Mouse (Mus musculus) right cerebral cortex, adult 2 months (tissue): ENCODE data around the gene Abcc8.

Experiments used
- DNase-seq, 2 experiments: peaks; one replicate each; pipeline ENCODE4 v3.0.0; 2021 to 2022; ENCODE audit warnings: low spot score in 2 of 2

Gene Abcc8

DNA sequence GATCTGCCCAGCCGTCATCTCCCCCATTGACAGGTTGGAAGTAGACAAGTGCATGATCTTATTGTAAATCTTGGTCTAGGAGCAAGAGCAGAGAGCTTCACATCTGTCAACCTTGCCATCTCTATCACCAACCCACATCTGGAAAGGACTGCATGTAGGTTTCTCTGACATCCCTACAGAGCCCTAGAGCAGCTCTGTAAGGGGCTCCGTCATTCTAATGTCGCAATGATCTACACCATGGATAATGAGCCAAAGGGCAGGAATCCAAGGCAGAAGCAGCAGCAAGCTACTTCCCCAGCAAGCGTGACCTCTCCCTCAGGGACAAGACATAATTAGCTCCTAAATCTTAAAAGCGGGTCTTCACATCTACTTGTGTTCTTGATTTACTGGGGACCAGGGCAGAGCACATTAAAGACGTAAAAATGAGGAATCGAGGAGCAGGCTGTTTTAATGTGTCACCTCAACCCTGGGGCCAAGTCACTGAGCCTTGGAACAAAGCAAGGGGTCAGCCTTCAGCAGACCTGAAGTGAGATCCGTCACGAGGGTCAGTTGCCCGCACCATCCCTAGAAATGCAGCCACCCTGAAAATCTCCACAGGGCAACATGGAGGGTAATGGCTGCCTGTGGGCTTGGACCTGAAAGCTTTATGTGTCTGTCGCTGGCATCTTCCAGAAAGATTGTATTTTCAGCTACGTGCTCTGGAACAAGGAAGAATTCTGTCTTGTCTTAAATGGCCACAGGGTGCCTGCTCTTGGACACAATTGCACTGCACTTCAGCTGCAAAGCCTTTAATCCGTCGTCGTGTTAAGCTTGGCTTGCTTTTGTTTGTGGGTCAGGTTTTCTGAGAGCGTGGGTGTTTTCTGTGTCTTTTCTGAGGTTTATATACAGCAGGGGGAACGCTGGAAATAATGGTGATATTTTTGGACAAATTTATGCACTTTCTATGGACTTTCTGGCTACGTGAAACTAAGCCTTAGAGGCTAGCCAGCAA, 25.0 kb downstream of the Abcc8 start:
- no peak for DNase-seq

DNA sequence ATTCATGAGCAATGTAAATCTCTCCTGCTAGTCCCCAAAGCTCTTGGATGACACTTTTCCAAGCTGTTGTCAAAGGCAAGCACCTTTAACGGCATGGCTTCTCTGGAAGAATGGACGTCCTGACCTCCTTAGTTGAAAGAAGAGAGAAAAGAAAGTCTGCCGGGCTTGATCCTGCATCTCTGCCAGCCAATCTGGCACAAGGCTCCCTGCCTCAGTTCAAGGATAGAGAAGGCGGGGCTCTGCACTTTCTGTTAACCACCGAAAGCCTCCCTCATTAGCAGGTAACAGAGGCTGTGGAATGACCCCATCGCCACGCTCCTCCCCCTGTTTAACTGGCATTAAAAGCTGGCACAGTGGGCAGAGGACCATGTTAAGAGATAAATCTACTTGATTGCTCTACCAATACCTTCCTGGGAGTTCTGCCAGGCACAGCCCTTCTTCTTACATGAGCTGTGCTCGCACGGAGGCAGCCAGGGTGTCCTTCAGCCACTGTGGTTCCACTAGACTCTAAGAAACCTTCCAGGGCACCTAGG, 26.9 kb downstream of the Abcc8 start:
- no peak for DNase-seq

DNA sequence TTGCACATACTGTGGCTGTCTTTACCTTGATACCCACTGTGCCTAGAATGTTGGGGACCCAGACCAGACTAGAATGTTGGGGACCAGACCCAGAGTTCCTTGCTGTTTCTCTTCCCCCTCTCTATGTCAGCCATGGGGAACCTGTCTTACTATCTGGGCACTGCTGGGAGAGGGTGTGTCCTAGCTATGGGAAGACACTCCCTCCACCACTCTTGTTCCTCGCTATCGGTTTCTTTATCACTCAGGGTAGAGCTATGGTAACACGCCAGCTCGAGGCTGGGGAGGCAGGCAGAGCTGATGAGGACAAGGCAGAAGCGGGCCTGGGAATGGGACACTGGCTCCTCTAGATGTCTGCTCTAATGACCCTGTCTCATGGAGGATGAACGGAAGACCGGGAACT, 32.4 kb downstream of the Abcc8 start:
- no peak for DNase-seq

DNA sequence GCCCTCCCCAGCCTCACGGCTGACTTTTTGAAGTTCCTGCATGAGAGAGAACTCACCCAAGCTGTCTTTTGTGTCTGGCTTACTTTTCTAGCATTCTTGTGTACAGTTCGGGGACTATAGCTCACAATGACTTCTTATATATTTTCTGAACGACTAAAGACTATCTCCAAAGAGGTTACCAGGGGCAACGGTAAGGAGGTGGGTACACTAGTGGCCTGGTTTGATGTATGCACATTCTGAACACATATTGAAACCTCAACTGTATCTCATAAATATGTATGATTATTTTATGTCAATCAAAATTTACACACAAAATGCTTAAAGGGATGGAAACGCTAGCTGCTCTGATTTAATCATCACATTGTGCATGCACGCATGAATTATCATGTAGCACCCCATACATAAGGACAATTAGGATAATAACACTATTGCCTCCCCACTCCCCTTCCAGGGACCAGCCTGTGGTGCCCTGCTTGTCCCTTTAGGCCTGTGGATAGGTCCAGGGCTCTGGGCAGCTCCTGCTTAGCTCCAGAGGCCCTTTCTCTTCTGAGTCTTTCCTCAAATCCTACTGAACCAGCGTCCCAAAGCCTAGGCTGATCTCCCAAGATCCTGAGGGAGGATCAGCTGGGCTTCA, 33.0 kb downstream of the Abcc8 start:
- DNase-seq = no peak

DNA sequence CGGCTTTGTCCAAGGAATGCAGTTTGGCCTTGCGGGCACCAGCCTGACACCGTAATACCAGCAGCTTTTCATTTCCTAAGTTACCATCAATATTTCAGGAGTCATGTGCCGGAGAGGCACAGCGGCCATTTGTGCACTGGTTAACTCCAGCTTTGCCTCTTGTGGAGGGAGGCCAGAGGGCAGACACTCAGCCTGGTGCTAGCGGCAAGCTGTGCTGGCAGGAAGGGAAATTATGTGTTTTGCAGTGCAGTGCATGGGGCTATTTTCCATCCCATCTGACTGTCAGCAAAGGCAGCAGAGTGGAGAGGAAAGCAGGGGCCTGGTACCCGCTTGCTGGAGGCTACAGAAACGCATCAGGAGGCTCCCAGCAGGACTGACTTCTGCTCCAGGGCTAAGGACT, 35.8 kb downstream of the Abcc8 start:
- no peak for DNase-seq

DNA sequence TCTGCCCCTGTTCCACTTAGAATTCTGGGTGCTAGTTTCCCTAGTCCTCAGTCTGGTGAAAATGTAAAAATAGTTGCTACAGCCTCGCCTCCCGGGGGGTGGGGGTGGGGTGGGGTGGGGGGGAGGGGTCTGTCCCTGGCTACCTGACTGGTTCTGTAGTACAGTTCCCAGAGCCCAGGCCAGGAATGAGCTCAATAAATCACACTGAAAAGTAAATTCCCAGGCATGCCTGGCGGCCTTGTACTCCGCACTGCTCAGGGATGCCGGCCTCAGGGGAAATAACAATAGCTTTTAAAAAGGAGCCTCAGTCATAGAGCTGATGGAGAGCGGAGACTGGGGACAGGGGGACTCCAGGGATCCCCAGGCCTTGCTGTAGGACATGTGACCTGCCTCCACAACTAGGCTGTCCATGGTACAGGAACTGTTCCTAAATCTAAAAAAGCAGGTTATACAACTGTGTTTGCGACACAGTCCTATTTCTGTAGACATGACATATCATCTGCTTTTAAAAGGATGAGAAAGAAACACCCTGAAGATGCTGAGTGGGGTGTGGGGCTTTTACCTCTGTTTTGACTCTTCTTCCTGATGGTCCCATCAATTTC, 41.4 kb downstream of the Abcc8 start:
- DNase-seq = peak; percentile 21 to 53

DNA sequence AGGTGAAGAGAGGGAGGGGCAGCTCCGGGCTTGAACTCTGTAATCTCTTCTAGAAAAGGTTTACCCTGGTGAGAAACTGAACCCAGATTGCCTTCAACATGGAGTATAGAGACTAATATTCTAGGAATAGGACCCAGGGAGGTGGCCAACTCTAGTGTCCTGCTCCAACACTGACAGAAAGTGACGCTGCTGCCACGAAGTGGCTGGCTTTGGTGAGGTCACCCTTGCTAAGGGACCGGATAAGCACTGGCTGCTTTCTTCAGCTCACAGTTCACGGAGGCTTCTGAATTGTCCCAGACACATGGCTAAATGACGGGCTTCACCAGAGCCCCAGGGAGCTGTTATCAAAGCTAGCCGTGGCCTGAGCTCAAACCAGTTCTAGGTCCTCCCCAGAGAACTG, 46.0 kb downstream of the Abcc8 start:
- DNase-seq = no peak

DNA sequence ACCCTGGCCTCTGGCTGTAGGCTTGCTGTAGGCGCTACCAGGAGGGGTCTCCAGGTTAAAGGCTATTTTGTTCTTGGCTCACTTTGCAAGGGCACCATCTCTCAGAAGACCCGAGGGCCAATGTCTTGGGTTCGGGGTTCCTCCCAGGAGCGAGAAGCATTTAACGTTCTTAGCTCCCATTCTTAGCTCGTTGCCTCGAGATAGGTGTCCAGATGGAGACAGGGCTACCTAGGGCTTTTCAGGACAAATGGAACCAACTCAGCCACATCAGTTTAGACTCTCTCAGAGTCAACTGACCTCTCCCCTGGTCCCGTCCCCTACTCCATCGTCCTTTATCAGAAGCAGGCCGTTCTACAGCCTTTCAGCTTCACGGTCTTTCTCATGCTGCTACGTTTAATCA, 47.6 kb downstream of the Abcc8 start:
- DNase-seq = no peak

DNA sequence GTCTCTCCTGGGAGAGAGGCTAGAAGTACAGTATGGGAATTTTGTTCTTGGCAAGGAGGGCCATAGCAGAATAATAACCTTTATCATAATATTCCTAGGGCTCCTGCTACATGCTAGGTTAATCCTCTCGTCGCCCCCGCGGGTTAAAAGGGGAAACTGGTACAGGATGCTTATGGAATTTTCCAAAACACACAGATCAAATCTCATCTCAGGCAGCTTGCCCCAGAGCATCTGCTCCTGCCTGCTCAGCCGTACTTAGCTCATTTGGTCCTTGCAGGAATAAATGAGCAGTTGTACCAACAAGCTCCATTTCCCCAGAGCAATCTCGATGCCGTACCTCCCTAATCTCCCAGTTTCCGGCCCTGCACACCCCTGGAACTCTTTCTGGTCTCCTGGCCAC, 48.0 kb downstream of the Abcc8 start:
- DNase-seq = peak; percentile 36 to 59

DNA sequence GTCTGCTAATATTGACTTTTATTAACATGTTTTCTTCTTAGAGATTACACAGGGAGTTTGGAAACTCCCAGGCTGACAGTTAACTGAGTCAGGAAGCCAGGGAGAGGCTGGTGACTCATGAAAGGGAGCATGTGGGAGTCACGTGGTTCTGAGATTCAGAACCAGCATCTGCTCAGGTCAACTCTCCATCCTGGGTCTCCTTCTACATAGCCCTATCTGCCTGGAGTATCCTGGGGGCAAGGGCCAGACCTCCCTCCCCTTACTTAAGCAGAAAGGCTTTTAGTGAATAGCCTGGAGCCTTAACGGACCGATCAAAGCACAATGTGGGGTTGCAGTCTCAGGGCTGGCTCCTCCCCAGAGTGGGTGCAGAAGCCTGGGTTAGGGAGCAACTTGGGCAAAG, 48.6 kb downstream of the Abcc8 start:
- DNase-seq = peak; percentile 40 to 70

DNA sequence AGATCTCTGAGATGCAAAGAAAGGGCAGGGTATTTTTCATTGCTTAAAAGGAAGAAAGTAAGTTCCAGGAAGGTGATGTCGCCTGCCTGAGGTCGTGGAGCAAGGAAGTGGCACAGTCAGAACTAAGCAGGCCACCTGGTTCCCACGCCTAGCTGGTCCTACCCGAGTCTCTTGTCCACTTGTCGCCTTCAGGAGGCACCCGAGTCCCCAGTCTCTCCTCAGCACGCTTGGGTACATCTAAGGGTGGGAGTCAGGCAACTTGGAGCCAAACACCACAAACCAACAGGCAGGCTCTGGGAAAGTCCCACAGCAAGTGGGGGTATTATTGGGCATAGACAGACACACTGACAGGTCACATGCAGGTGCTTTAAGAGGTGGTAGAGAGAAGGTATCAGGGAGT, 49.1 kb downstream of the Abcc8 start:
- DNase-seq = no peak

DNA sequence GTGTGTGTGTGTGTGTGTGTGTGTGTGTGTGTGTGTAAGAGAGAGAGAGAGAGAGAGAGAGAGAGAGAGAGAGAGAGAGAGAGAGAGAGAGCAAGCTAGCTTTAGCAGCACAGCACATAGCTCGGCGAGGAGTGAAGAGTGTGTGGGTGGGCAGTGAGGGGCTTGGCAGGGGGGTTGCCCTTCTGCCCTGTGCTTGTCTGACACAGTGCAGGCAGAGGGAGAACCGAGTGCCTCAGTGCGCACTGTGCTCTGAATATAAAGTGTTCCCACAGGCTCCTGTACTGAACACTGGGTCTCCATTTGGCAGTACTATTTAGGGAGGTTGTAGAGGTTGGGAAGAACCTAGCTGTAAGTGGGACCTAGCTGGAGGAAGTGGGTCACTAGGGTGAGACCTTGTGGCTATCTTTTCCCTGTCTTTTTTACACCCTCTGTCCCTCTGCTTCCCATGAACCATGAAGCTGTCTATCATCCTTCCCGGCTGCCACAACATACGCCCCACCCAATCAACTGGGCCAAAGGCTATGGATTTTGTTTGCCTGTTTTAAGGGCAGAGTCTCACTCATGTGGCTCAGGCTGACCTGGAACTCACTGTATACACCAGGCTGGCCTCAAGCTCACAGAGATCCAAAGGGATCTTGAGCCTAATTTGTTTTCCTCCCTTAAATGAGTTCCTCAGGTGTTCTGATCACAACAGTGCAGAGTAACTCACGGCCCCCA, 50.2 kb downstream of the Abcc8 start:
- no peak for DNase-seq

DNA sequence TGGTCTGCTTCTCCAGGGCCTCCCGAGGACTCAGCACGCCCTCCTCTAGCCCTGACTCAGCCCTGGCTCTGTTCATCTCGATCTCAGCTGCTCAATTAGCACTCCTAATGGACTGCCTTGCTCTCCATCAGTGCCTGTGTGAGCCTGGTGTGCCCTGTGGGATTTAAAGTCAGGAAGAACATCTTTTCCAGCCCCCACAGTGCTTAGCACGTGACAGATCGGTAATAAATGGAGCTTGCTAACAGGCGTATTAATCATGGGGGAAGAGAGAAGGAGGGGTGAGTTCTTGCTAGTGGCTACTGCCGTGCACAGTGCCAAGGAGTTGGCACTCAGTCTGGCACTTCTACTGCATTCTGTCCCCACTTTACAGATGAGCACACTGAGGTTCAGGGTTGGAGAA, 51.6 kb downstream of the Abcc8 start:
- no peak for DNase-seq

DNA sequence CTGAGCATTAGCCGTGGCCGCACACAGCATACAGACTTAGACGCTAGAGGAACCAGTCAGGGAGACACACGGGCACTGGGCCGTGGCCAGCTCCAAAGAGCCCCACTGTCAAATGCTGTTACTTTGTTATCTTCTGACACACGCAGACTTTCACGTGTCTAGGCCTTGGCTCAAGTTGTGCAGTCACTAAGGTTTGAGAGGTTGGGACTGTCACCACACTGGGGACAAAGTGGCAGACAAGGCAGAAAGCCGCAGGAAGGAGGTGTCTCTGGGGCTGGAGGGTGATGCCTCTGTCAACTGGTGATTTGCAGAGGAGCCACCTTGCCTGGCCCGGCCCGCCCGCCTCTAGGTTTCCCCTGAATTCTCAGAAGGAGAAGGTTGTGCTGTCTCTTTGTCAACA, 54.5 kb downstream of the Abcc8 start:
- DNase-seq = no peak

DNA sequence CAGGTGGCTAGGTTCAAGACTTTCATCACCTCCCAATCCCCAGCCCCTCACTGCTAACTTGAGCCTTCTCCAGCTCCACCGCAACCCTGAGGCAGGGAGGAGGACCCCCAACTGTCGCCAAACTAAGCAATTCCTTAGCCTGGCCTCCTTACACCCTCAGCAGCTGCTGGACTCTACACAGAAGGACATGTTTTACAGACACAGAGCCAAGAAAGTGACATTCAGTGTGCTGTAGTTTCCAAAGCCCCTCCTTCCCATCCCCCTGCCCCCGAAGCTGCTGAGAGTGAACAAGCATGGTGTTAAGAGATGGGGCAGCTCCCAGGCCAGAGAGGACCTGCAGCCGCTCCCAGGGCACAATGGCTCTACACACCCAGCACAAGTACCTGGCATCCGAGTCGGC, 55.4 kb downstream of the Abcc8 start:
- DNase-seq = no peak

DNA sequence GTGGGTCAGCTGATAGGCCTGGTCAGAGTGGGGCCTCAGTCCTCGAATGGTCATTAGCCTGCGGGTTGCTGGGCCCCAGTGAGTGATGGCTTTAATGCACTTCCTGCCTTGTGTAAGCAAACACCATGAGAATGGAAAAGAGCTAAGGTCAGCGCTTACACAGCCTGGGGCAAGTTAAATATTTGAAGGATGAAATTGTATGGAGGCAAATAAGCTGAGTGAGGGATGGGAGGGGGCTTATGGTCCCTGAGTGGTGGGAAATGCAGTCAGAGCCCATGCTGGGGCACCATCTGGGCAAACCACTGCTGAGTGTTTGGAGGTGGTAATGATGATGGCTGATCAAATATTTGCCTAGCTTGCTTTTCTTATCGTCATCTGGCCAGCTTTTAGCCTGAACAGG, 56.9 kb downstream of the Abcc8 start:
- no peak for DNase-seq

DNA sequence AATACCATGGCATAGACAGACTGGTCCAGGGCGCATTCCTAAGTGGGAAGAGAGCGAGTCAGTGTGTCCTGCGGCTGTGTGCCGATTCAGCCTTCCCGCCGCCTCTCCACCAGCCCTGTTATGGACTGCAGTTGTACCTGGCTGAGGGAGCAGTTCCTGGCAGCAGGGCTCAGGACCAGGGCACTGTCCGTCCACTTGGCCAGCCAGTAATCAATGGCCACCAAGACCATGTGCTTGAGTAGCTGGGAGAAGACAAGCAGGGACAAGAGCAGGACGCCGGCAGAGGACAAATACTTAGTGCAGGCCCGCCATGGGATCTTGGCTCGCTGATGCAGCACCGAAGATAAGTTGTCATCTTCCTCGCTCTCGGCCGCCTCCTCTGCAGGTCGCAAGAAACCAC, 62.8 kb downstream of the Abcc8 start:
- DNase-seq = no peak

DNA sequence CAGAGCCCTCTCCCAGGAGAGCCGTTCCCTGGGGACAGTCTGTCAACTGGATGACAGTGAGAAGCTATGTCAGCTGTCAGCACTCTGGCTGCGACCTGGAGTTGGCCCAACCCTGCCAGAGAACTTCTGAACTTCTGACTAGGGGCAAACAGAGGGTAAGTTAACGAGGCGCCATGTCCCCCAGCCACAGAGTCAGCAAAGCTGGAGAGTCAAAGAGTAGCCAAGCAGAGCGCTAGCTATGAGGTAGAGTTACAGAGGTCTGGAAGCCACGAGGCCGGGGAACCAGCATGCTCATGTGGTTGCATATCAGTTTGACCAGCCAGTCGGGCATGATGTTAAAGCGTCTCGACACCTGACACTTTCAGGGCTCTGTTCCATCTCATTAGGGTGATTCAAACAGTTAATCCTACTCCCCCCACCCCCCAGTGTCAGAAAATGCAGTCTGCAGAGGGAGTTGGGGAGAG, 63.7 kb downstream of the Abcc8 start:
- DNase-seq = no peak

DNA sequence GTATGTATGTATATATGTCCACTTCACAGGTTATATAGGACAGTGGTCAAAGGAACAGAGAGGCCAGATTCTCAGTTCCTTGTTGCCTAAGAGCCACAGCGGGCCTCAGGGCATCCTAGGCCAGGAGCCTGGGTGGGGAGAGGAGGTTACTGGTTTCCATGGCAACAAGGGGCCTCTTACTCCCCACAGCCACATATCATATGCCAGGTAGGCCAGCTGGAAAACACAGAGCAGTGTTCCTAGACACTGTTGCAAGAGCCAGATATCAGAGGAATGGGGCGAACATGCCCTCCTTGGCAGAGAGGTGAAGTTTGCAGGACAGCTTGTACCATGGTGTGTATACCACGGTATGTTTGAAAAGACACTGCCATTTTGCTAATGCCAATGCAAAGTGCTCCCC, 66.4 kb downstream of the Abcc8 start:
- no peak for DNase-seq

DNA sequence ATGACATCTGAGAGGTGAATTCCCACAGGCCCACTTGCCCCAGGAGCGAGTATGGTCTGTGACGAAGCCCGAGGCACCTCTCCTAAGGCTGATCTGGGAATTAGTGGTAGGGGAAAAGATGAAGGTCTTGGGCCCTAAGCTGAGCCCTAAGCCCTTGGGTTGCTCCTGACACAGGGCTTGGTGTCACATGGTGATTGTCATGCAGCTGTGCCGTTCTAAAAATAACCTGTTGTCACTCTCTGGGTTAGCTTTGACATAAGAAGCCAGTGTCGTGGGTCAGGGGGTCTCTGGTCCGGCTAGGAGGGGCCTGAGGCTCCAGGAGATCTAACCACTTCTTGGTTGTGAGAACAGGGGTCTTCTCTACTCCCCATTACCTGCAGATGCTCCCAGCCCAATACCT, 67.9 kb downstream of the Abcc8 start:
- DNase-seq = no peak

DNA sequence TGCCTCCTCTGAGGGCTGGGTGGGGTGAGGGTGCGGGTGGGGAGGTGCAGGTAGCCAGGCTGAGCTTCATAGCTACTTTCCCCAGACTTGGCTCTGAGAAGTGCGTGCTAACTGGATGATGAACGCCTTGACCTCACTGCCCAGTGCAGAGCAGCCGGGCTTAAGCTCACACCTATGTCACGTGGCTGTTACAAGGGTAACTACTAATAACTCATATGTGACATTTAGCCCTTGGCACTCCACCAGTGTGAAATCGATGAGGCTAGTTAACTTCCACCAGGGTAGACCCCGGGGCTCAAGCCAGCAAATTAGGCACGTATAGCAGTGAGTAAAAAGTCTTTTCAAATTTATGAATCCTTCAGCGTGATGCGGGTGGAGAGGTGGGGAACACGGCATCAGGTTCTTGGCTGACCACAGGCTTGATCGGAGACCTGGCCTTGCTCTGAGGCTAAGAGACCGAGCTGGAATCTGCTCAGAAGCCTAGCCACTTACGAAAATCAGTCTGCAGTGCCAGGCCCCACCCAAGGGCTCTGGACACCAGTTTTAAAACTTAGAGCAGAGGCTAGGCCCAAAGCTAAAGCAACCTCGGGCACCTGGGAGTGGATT, 68.5 kb downstream of the Abcc8 start:
- no peak for DNase-seq
